Mouse (Mus musculus) testis, adult 2 months (tissue): Measurements from ENCODE around the gene Gm45062.

Source experiments
- CTCF ChIP-seq: fragments of 200-500 bp; IDR thresholded peaks from 2 replicates; pipeline ENCODE4 v1.5.1; 2012; ENCODE audit warnings: low read depth, mild to moderate bottlenecking, inconsistent platforms, low read length, moderate library complexity; ENCODE audit not compliant: control insufficient read depth, insufficient read depth, insufficient replicate concordance
- POLR2A ChIP-seq: fragments of 200-500 bp; IDR thresholded peaks from 2 replicates; pipeline ENCODE4 v1.6.1; 2012; ENCODE audit warnings: low read depth, mild to moderate bottlenecking, inconsistent platforms, low read length, moderate library complexity; ENCODE audit not compliant: control insufficient read depth

- TF ChIP-seq CTCF: no peak
- TF ChIP-seq POLR2A: no peak
These were observed 173.9 kb downstream of the Gm45062 start for GRCm38 (mm10) chr6:8433179-8433578.
